Mouse (Mus musculus) midbrain, embryonic 16.5 days (tissue): Measurements from ENCODE around the gene Tmem114. TPM values are rescaled to one million over a fixed set of nuclear protein-coding genes. Genes with fewer than 3 reads are reported as not detected.

Source experiments
- ATAC-seq: fragments of 200-750 bp; cut with Nextera tagmentation; 2 replicates; pipeline ENCODE4 v1.8.0; 2017; ENCODE audit warnings: moderate TSS enrichment
- H3K27ac ChIP-seq: fragments of 300-500 bp; sonication (generic); 2 replicates; pipeline ENCODE4 v1.5.1; 2014; ENCODE audit warnings: mild to moderate bottlenecking, low read length, mixed read lengths
- H3K27me3 ChIP-seq: fragments of 300-500 bp; sonication (generic); 2 replicates; pipeline ENCODE4 v1.6.1; 2014; ENCODE audit warnings: low read depth, low read length, mixed read lengths; ENCODE audit not compliant: control insufficient read depth, insufficient read depth
- H3K36me3 ChIP-seq: fragments of 300-500 bp; sonication (generic); 2 replicates; pipeline ENCODE4 v1.6.1; 2014; ENCODE audit warnings: mild to moderate bottlenecking, low read length, moderate library complexity, mixed read lengths; ENCODE audit not compliant: control insufficient read depth, insufficient read depth
- H3K4me1 ChIP-seq: fragments of 300-500 bp; sonication (generic); 2 replicates; pipeline ENCODE4 v1.6.1; 2014; ENCODE audit warnings: mild to moderate bottlenecking, low read length, mixed read lengths; ENCODE audit not compliant: control insufficient read depth, insufficient read depth
- H3K4me2 ChIP-seq: fragments of 300-500 bp; sonication (generic); 2 replicates; pipeline ENCODE4 v1.6.1; 2014; ENCODE audit warnings: mild to moderate bottlenecking, low read length, mixed read lengths
- H3K4me3 ChIP-seq: fragments of 300-500 bp; sonication (generic); 2 replicates; pipeline ENCODE4 v1.5.1; 2014; ENCODE audit warnings: low read depth, mild to moderate bottlenecking, low read length, moderate library complexity, mixed read lengths
- H3K9ac ChIP-seq: fragments of 300-500 bp; sonication (generic); 2 replicates; pipeline ENCODE4 v1.6.1; 2014; ENCODE audit warnings: low read depth, low read length, mixed read lengths
- H3K9me3 ChIP-seq: fragments of 300-500 bp; sonication (generic); replicated peaks from 2 replicates; pipeline ENCODE4 v1.6.1; 2014; ENCODE audit warnings: mild to moderate bottlenecking, low read length, mixed read lengths; ENCODE audit not compliant: control insufficient read depth, poor library complexity, severe bottlenecking
- WGBS: fragments of 180-500 bp; shearing (Covaris S2); extraction: QIAGEN DNeasy Blood & Tissue Kit; methylation state at CpG from one replicate; pipeline ENCODE4 v1.1.7; 2014; 5-methylcytosine and 5-hydroxymethylcytosine counted together
- polyA plus RNA-seq: library from polyadenylated mRNA; unstranded; fragments of >200 nt; fragmentation: Nextera tagmentation; extraction: Ambion mirVana; gene quantifications from 2 replicates; pipeline ENCODE4 v1.2.1, GENCODE M21; 2015

Tmem114 gene
- polyA plus RNA-seq, 1 experiment from 2014 or later = 1.1 TPM

DNA sequence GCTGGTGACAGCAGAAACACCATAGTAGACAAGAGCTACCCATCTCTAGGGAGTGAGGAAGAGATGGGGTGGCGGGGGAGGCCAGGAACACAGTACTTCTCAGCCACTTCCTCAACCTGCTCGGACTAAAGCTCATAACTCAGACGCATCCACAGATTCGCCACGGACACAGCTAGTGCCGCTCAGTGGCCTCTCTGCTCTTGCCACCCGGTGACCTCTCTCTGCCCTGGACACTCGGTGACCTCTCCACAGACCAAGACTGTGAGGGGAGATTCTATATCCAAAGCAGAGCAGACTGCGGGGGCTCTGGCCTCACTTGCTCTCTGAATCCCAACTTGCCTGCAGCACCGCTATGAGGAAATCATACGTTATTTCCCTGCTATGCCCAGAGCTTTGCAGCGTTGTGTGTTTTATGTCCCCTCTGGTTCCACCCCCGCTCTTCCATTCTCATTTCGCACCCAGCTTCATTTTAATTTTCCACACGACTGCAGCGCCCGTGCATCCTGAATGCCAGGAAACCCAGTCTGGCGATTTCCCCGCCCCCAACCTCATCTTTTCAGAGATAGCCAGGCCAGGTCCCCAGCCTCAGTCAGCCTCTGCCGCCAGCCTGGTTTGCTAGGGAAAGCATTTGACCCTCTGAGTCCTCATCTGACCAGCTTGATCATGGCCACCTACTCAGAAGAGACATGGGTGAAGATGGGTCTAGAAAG is 7.8 kb downstream of the Tmem114 start:
- Histone ChIP-seq H3K4me3 (no peak overlapping the region), H3K4me1 (0 out of 2 replicates have a peak, but pooled peaks cover 2% of the 10 kb centered on the region), H3K4me2 (no peak overlapping the region), H3K9me3 (no peaks in the 10 kb centered on the region), H3K9ac (no peak overlapping the region), H3K27ac (no peak overlapping the region), H3K36me3 (no peaks in the 10 kb centered on the region), H3K27me3 (no peaks in the 10 kb centered on the region)
- 58% methylated on average over 20 of the region's 20 CpGs for whole genome bisulfite sequencing
- ATAC-seq = no peak

DNA sequence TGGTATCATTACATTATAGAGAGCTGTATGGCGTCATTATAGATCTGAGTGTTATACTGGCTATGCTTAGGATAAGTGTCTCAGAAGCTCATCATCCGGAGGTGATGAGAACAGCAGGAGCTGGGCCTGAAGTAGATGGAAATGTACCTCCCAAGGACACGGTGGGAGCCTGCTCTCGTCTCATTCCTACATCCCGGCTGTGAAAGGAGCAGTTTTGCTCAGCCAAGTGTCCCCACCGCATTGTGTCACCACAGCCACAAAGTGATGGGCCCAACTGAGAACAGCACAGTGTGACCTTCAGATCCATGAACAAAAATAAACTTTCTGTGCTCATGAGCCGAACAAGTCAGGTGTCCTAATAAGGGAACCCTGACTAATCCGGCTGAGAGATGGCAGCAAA is 8.9 kb downstream of the Tmem114 start:
- WGBS = 82% methylated on average over 8 of the region's 8 CpGs
- no peak overlapping the region for H3K27ac ChIP-seq

DNA sequence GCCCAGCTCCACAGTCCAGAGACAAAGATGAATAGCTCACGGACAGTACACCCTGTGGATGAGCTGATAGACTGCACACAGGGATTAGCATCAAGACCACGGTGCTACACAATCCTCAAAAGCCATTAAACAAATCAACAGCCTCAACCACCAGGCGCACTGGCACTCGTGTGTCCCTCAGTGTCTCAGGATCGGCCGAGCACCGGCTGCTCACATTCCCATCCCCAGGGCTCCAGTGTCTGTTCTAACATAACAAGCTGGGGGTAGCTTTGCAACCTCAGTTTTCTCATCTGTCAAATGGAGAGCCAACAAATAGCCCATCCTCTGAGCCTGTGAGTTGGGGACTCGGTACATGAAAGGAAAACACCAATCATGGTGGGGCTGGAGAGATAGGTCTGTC is 11.5 kb downstream of the Tmem114 start:
- H3K4me2 ChIP-seq = no peak overlapping the region
- no peaks in the 10 kb centered on the region for H3K36me3 ChIP-seq
- ATAC-seq = no peak
- no peaks in the 10 kb centered on the region for H3K9me3 ChIP-seq
- no peak overlapping the region for H3K9ac ChIP-seq
- WGBS = 69% methylated on average over 8 of the region's 8 CpGs
- peaks cover 6% of the 10 kb centered on the region for H3K27me3 ChIP-seq
- peaks cover 6% of the 10 kb centered on the region; the same call in 1 of the 2 replicates for H3K4me1 ChIP-seq
- no peak overlapping the region for H3K27ac ChIP-seq
- H3K4me3 ChIP-seq = no peak overlapping the region

More for the DNA sequence above, 8.9 kb downstream of the Tmem114 start:
- no peaks in the 10 kb centered on the region for H3K36me3 ChIP-seq
- no peak overlapping the region for H3K9ac ChIP-seq
- no peaks in the 10 kb centered on the region for H3K9me3 ChIP-seq
- 0 out of 2 replicates have a peak, but pooled peaks cover 2% of the 10 kb centered on the region for H3K4me1 ChIP-seq
- H3K27me3 ChIP-seq = peaks cover 2% of the 10 kb centered on the region; the same call in 1 of the 2 replicates
- H3K4me2 ChIP-seq = no peak overlapping the region
- no peak overlapping the region for H3K4me3 ChIP-seq
- no peak for ATAC-seq

DNA sequence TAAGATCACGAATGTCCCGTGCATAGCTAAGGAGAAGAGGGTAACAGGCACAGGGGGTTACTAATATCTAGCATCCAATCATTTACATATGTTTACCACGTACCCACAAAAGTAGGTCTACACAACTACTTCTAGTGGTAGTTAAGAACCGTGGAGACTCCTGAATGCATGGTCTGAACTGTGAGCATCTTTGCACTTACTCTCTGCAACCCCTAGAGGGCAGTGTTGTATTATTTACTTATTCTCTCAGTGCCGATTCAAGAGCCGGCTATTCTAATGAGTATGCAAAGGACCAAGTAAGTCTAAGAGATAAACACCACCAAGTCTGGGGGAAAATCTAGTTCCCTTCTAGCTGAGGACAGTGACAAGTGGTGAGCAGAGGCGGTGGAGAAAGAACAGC is 12.7 kb downstream of the Tmem114 start:
- peak; percentile 52; the same call in 1 of the 2 replicates for ATAC-seq
- H3K9ac ChIP-seq = no peak overlapping the region
- H3K27me3 ChIP-seq = peaks cover 6% of the 10 kb centered on the region
- no peak overlapping the region for H3K4me2 ChIP-seq
- H3K9me3 ChIP-seq = no peaks in the 10 kb centered on the region
- H3K4me3 ChIP-seq = no peak overlapping the region
- H3K36me3 ChIP-seq = no peaks in the 10 kb centered on the region
- no peak overlapping the region for H3K27ac ChIP-seq
- WGBS = 6% methylated on average over 7 of the region's 7 CpGs
- H3K4me1 ChIP-seq = peaks cover 4% of the 10 kb centered on the region; the same call in 1 of the 2 replicates

DNA sequence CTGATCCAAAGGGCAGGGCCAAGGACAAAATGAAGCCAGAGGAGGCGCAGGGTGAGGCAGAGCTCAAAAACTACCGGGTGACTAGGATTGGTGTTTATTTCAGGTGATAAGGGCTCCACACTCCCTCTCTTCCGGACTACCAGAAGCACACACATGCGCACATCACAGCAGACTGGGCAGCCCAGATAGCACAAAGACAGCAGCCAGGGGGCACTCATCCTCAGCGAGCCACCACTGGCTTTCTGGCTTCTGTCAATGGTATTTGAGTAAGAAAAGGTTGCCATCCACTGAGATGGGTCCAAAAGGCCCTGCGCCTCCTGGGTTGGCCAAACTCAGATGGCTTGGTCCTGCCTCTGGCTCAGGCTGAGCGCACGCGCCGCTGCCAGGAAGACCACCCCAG is 15.7 kb downstream of the Tmem114 start:
- no peaks in the 10 kb centered on the region for H3K9me3 ChIP-seq
- H3K9ac ChIP-seq = peak overlapping the region; percentile 48; the same call in 1 of the 2 replicates
- H3K4me3 ChIP-seq = no peak overlapping the region
- 16% methylated on average over 10 of the region's 10 CpGs for WGBS
- peaks cover 6% of the 10 kb centered on the region for H3K27me3 ChIP-seq
- H3K4me2 ChIP-seq = peak overlapping the region; percentile 37
- ATAC-seq = 0 out of 2 replicates have a peak, but pooled peaks have one; percentile 33
- H3K36me3 ChIP-seq = no peaks in the 10 kb centered on the region
- no peak overlapping the region for H3K27ac ChIP-seq
- peaks cover 4% of the 10 kb centered on the region; the same call in 1 of the 2 replicates for H3K4me1 ChIP-seq

DNA sequence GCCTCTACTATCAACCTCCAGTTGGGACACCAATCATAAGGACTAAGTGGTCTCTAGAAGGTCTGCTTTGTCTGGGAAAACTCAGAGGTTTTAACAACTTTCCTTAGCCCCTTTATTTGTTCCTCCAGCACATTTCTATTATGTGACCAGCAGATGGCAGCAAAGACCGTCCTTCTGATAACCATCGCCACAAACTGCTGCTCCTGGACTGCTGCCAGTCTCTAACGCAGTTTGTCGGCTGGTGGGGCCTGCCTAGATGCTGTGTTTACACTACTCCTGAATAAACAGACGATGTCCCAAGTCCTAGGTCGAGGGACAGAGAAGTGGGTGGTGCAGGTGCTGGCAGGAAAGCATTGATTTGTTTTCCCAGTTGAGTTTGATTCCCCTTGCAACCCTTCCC is 18.2 kb downstream of the Tmem114 start:
- Histone ChIP-seq H3K4me2 (no peak overlapping the region), H3K36me3 (no peaks in the 10 kb centered on the region), H3K9me3 (no peaks in the 10 kb centered on the region), H3K4me3 (no peak overlapping the region), H3K9ac (no peak overlapping the region), H3K4me1 (peaks cover 4% of the 10 kb centered on the region; the same call in 1 of the 2 replicates), H3K27ac (no peak overlapping the region), H3K27me3 (peaks cover 6% of the 10 kb centered on the region)
- no peak; the same call in 1 of the 2 replicates for ATAC-seq
- WGBS = 0% methylated on average over 6 of the region's 6 CpGs

DNA sequence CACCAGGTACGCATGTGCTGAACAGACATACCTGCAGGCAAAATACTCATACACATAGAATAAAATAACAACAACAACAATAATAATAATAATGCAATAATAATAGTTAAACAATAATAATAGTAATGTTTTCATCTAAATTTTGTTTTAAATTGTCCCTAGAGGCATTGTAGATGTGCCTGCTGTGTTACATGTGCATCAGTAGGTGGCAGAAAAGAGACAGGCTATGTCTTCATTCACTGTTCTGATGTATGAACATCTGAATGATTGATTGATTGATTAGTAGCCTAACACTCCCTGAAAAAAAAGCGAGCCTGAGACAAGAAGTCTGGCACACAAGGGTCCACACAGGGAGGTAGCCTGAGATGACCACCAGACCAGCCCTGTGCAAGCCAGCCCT is 22.3 kb downstream of the Tmem114 start:
- Histone ChIP-seq H3K27me3 (no peaks in the 10 kb centered on the region), H3K4me2 (no peak overlapping the region), H3K4me1 (no peaks in the 10 kb centered on the region), H3K9me3 (no peaks in the 10 kb centered on the region), H3K9ac (no peak overlapping the region), H3K27ac (no peak overlapping the region), H3K4me3 (no peak overlapping the region), H3K36me3 (no peaks in the 10 kb centered on the region)
- WGBS = 83% methylated on average over 2 of the region's 2 CpGs
- no peak for ATAC-seq

DNA sequence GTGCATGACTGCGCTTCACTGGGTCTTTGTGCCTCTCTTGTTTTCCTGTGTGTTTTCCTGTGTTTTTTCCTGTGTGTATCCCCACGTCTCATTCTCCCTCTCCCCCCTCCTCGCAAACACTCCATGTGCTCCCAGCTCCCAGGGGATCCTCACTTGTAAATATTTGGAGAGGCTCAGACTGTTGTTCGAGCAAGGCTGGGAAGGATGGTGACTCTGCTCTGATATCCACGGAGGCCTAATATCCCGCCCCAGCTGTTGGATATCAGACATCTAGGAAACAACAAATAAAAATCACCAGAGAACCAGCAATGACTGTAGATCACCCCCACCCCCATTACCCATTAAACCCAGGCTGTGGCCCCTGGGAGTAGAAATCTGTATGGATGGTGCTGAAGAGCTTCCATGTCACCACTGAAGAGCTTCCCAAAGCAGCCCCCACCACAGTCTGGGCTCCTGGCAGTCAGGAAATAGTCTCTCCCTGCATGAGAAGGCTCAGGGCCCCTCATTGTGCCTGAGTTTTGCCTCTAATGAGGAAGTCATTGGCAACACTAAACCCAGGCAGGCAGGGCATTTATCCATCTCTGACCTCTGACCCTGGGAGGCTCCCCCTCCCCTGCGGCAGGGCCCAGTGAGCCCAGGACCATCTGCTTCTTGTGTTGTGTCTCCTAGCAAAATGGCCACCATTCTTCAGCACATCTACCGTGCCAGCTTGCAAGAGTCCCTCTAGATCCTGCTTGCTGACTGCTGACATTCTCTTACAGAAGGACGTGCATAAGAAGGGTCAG is 23.6 kb downstream of the Tmem114 start:
- H3K4me1 ChIP-seq = no peaks in the 10 kb centered on the region
- H3K27ac ChIP-seq = no peak overlapping the region
- H3K9me3 ChIP-seq = no peaks in the 10 kb centered on the region
- no peak overlapping the region for H3K4me3 ChIP-seq
- H3K4me2 ChIP-seq = no peak overlapping the region
- no peaks in the 10 kb centered on the region for H3K27me3 ChIP-seq
- ATAC-seq = no peak
- WGBS = 60% methylated on average over 9 of the region's 9 CpGs
- no peaks in the 10 kb centered on the region for H3K36me3 ChIP-seq
- no peak overlapping the region for H3K9ac ChIP-seq

DNA sequence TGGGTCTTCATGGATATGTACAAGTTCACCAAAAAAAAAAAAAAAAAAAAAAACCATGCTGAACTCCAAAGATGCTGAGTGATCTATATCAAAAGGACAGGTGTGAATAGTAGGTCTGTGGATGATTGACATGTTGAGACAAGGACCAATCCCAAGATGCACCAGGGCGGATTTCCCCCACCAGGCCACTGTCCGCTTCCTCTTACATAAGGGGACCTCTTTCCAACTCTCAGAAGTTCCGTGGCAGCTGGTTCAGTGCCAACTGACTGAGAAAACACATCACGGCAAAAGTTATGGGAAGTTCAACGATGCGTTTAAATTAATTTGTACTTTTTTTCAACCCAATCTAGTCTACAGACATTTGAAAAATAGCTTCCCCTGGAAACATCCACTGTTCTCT is 25.1 kb downstream of the Tmem114 start:
- Histone ChIP-seq H3K9ac (no peak overlapping the region), H3K4me3 (no peak overlapping the region), H3K9me3 (no peaks in the 10 kb centered on the region), H3K27ac (no peak overlapping the region), H3K27me3 (no peaks in the 10 kb centered on the region), H3K4me2 (no peak overlapping the region), H3K36me3 (no peaks in the 10 kb centered on the region), H3K4me1 (no peaks in the 10 kb centered on the region)
- 85% methylated on average over 6 of the region's 6 CpGs for WGBS
- ATAC-seq = no peak
